Mouse (Mus musculus) intestine, postnatal 0 days (tissue): ENCODE results near the gene C9orf72. TPM values are rescaled to one million over a fixed set of nuclear protein-coding genes. Genes with fewer than 3 reads are reported as not detected.

Source experiments
- ATAC-seq: fragments of 200-750 bp; cut with Nextera tagmentation; 2 replicates; pipeline ENCODE4 v1.8.0; 2017; ENCODE audit warnings: mild to moderate bottlenecking, moderate TSS enrichment, moderate library complexity
- H3K27ac ChIP-seq: fragments of 300-500 bp; sonication (generic); 2 replicates; pipeline ENCODE4 v1.5.1; 2014; ENCODE audit warnings: mild to moderate bottlenecking, low read depth, low read length, moderate library complexity
- H3K27me3 ChIP-seq: fragments of 300-500 bp; sonication (generic); replicated peaks from 2 replicates; pipeline ENCODE4 v1.6.1; 2014; ENCODE audit warnings: low read length, mixed read lengths; ENCODE audit not compliant: control insufficient read depth, insufficient read depth
- H3K36me3 ChIP-seq: fragments of 300-500 bp; sonication (generic); 2 replicates; pipeline ENCODE4 v1.6.1; 2014; ENCODE audit warnings: mild to moderate bottlenecking, moderate library complexity; ENCODE audit not compliant: control insufficient read depth, insufficient read depth
- H3K4me1 ChIP-seq: fragments of 300-500 bp; sonication (generic); replicated peaks from 2 replicates; pipeline ENCODE4 v1.6.1; 2014; ENCODE audit warnings: antibody characterized with exemption, low read length, mixed read lengths; ENCODE audit not compliant: control insufficient read depth, insufficient read depth
- H3K4me2 ChIP-seq: fragments of 300-500 bp; sonication (generic); replicated peaks from 2 replicates; pipeline ENCODE4 v1.6.1; 2014; ENCODE audit warnings: low read depth, mild to moderate bottlenecking, moderate library complexity
- H3K4me3 ChIP-seq: fragments of 300-500 bp; sonication (generic); 2 replicates; pipeline ENCODE4 v1.5.1; 2014; ENCODE audit warnings: low read depth, low read length
- H3K9ac ChIP-seq: fragments of 300-500 bp; sonication (generic); 2 replicates; pipeline ENCODE4 v1.6.1; 2014; ENCODE audit warnings: mild to moderate bottlenecking, low read depth, low read length
- H3K9me3 ChIP-seq: fragments of 300-500 bp; sonication (generic); 2 replicates; pipeline ENCODE4 v1.6.1; 2016; ENCODE audit warnings: mixed run types; ENCODE audit not compliant: control insufficient read depth
- CTCF ChIP-seq: sonication (generic); IDR thresholded peaks from 2 replicates; pipeline ENCODE4 v1.5.1; 2016; ENCODE audit warnings: low read depth, mild to moderate bottlenecking, control low read depth, antibody characterized with exemption, moderate library complexity
- WGBS: fragments of 180-500 bp; shearing (Covaris S2); extraction: QIAGEN DNeasy Blood & Tissue Kit; methylation state at CpG from one replicate; pipeline ENCODE4 v1.1.7; 2014; 5-methylcytosine and 5-hydroxymethylcytosine counted together
- polyA plus RNA-seq: library from polyadenylated mRNA; unstranded; fragments of >200 nt; fragmentation: Nextera tagmentation; extraction: Ambion mirVana; gene quantifications from 2 replicates; pipeline ENCODE4 v1.2.1, GENCODE M21; 2015

C9orf72 gene
- polyA plus RNA-seq, 1 experiment from 2014 or later = 10.1 TPM

- WGBS = 68% methylated on average over 4 of the region's 4 CpGs
- no peak overlapping the region for H3K9ac ChIP-seq
Measured at GRCm38 (mm10) chr4:35221903-35222302, 4.1 kb downstream of the C9orf72 start.

GRCm38 (mm10) chr4:35221131-35221530, 4.8 kb downstream of the C9orf72 start:
- no peak overlapping the region for H3K9ac ChIP-seq
- no peak overlapping the region for H3K27ac ChIP-seq
- no peaks in the 10 kb centered on the region for H3K9me3 ChIP-seq
- no peaks in the 10 kb centered on the region for H3K27me3 ChIP-seq
- no peak overlapping the region for H3K4me3 ChIP-seq
- peaks cover 13% of the 10 kb centered on the region for H3K36me3 ChIP-seq
- 53% methylated on average over 2 of the region's 2 CpGs for WGBS
- no peak overlapping the region for H3K4me2 ChIP-seq
- no peak for TF ChIP-seq CTCF
- no peaks in the 10 kb centered on the region for H3K4me1 ChIP-seq
- ATAC-seq = no peak

More at GRCm38 (mm10) chr4:35221903-35222302, 4.1 kb downstream of the C9orf72 start:
- H3K9me3 ChIP-seq = no peaks in the 10 kb centered on the region
- H3K4me1 ChIP-seq = no peaks in the 10 kb centered on the region
- no peak for TF ChIP-seq CTCF
- peaks cover 10% of the 10 kb centered on the region for H3K36me3 ChIP-seq
- H3K27me3 ChIP-seq = no peaks in the 10 kb centered on the region
- H3K27ac ChIP-seq = no peak overlapping the region
- no peak overlapping the region for H3K4me2 ChIP-seq
- ATAC-seq = no peak
- no peak overlapping the region for H3K4me3 ChIP-seq

GRCm38 (mm10) chr4:35220108-35220731, 5.8 kb downstream of the C9orf72 start:
- no peak overlapping the region for H3K4me3 ChIP-seq
- no peak overlapping the region for H3K9ac ChIP-seq
- no peaks in the 10 kb centered on the region for H3K27me3 ChIP-seq
- H3K4me1 ChIP-seq = no peaks in the 10 kb centered on the region
- H3K27ac ChIP-seq = no peak overlapping the region
- no peaks in the 10 kb centered on the region for H3K9me3 ChIP-seq
- no peak overlapping the region for H3K4me2 ChIP-seq
- peaks cover 20% of the 10 kb centered on the region for H3K36me3 ChIP-seq
- TF ChIP-seq CTCF = no peak
- ATAC-seq = no peak
- WGBS = 64% methylated on average over 6 of the region's 6 CpGs

- TF ChIP-seq CTCF = no peak
- Histone ChIP-seq H3K4me3 (no peak overlapping the region), H3K9me3 (no peaks in the 10 kb centered on the region), H3K36me3 (peaks cover 4% of the 10 kb centered on the region; the same call in 1 of the 2 replicates), H3K27me3 (no peaks in the 10 kb centered on the region), H3K9ac (no peak overlapping the region), H3K4me2 (no peak overlapping the region), H3K4me1 (0 out of 2 replicates have a peak, but pooled peaks cover 3% of the 10 kb centered on the region), H3K27ac (no peak overlapping the region)
- peak; percentile 22; the same call in 1 of the 2 replicates for ATAC-seq
- WGBS = 33% methylated on average over 7 of the region's 7 CpGs
Measured at GRCm38 (mm10) chr4:35204659-35205058, 21.3 kb downstream of the C9orf72 start.

GRCm38 (mm10) chr4:35203724-35204123, 22.3 kb downstream of the C9orf72 start:
- Histone ChIP-seq H3K4me1 (0 out of 2 replicates have a peak, but pooled peaks cover 3% of the 10 kb centered on the region), H3K27ac (no peak overlapping the region; the same call in none of the 2 replicates), H3K36me3 (peaks cover 7% of the 10 kb centered on the region; the same call in 1 of the 2 replicates), H3K9me3 (no peaks in the 10 kb centered on the region), H3K9ac (no peak overlapping the region), H3K4me2 (no peak overlapping the region), H3K4me3 (no peak overlapping the region), H3K27me3 (no peaks in the 10 kb centered on the region)
- peak; percentile 93 for ATAC-seq
- WGBS = 77% methylated on average over 2 of the region's 2 CpGs
- TF ChIP-seq CTCF = no peak

GRCm38 (mm10) chr4:35201700-35202099, 24.3 kb downstream of the C9orf72 start:
- Histone ChIP-seq H3K4me2 (no peak overlapping the region), H3K27ac (no peak overlapping the region), H3K36me3 (peaks cover 14% of the 10 kb centered on the region; the same call in 1 of the 2 replicates), H3K9ac (no peak overlapping the region), H3K4me3 (no peak overlapping the region), H3K27me3 (no peaks in the 10 kb centered on the region), H3K9me3 (no peaks in the 10 kb centered on the region), H3K4me1 (0 out of 2 replicates have a peak, but pooled peaks cover 3% of the 10 kb centered on the region)
- WGBS = 88% methylated on average over 5 of the region's 5 CpGs
- no peak for ATAC-seq
- no peak for TF ChIP-seq CTCF
